Mouse (Mus musculus) forebrain, embryonic 10.5 days (tissue): Measurements from ENCODE around the gene Gal3st2. TPM values are rescaled to one million over a fixed set of nuclear protein-coding genes. Genes with fewer than 3 reads are reported as not detected.
"Not testable (repeated sequence)": the region's sequence is repeated elsewhere in the genome, so short reads cannot be mapped to it uniquely, and the experiment has no call there.

Experiments
- DNase-seq: peaks from one replicate; pipeline ENCODE4 v3.0.0-alpha.2; 2017; ENCODE audit warnings: low spot score; ENCODE audit errors: extremely low spot score
- H3K27ac ChIP-seq: fragments of 300-500 bp; sonication (generic); 2 replicates; pipeline ENCODE4 v1.5.1; 2016; ENCODE audit warnings: mild to moderate bottlenecking
- H3K27me3 ChIP-seq: fragments of 300-500 bp; sonication (generic); 2 replicates; pipeline ENCODE4 v1.6.1; 2016; ENCODE audit warnings: mild to moderate bottlenecking; ENCODE audit not compliant: poor library complexity, severe bottlenecking
- H3K36me3 ChIP-seq: fragments of 300-500 bp; sonication (generic); replicated peaks from 2 replicates; pipeline ENCODE4 v1.6.1; 2016; ENCODE audit warnings: mild to moderate bottlenecking, moderate library complexity
- H3K4me1 ChIP-seq: fragments of 300-500 bp; sonication (generic); 2 replicates; pipeline ENCODE4 v1.6.1; 2016
- H3K4me3 ChIP-seq: fragments of 300-500 bp; sonication (generic); 2 replicates; pipeline ENCODE4 v1.5.1; 2016; ENCODE audit warnings: mild to moderate bottlenecking, moderate library complexity
- H3K9me3 ChIP-seq: fragments of 300-500 bp; sonication (generic); 2 replicates; pipeline ENCODE4 v1.6.1; 2016; ENCODE audit warnings: mild to moderate bottlenecking, moderate library complexity
- WGBS: fragments of 180-500 bp; shearing (Covaris S2); methylation state at CpG from one replicate; pipeline ENCODE4 v1.1.7; 2016; 5-methylcytosine and 5-hydroxymethylcytosine counted together
- polyA plus RNA-seq: library from polyadenylated mRNA; unstranded; fragments of >200 nt; fragmentation: Nextera tagmentation; extraction: Ambion mirVana; gene quantifications from 2 replicates; pipeline ENCODE4 v1.2.1, GENCODE M21; 2016

Gene Gal3st2
- polyA plus RNA-seq, 1 experiment from 2014 or later: not detected

DNA sequence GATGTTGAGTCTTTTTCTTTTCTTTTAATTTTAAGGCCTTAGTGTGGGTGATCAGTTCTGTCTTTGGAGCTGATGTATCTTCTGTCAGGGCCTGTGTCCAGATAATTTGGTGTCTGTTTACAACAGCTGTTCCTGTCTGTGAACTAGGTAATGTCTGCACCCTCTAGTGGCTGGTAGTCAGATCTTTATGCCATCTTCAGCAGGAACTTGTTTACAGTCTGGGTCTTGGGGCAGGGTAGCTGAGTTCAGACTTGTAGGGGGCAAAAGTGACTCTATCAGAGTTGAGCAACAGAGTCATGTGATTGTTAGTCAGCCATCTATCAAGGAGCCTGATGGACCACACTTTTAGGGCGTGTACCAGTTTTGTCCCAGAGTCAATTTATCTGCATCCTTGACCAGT, 36.3 kb downstream of the Gal3st2 start:
- not testable (repeated sequence) for H3K27me3 ChIP-seq, H3K4me3 ChIP-seq, DNase-seq, H3K27ac ChIP-seq, H3K9me3 ChIP-seq, H3K4me1 ChIP-seq, H3K36me3 ChIP-seq
- no CpG with 5 or more reads among the region's 1 CpGs for WGBS

DNA sequence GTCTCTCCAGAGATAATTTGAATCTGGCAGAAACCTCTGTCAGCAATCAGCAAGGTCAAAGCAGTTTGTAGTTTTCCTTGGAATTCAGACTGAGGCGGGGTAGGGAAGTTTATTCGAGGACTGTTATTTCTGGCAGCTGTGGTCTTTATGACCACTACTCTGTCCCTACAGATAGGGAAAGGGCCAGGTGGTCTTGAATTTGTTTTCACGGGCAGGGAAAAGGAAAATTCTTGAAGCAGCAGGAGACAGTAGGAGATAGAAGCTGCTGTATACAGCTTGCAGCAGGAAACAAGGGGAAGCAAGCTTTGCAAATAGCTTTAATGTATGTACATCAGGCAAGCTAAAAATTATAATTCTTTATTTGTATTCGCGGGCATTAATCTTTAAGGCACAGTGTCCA, 40.2 kb downstream of the Gal3st2 start:
- not testable (repeated sequence) for H3K4me1 ChIP-seq, H3K36me3 ChIP-seq, H3K27ac ChIP-seq, H3K27me3 ChIP-seq, H3K4me3 ChIP-seq, DNase-seq, H3K9me3 ChIP-seq
- WGBS: 87% methylated on average over 5 of the region's 5 CpGs

DNA sequence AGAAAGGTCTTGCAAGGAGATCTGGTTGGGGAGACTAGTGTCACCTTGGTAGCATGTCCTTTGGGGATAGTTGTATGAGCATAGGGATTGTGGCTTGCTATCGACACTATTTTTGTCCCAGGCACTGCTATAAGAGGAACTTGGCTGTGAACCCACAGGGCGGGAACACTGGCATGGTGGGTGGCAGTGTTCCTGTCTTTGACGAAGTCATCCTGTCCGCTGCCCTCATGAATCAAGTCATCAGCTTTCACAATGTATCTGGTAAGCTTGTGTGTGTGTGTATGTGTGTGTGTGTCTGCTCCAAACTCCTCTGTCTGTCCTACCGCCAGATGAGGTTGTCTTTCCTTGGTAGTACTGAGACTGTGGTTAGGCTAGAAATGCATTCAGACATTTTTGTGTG, 45.6 kb downstream of the Gal3st2 start:
- not testable (repeated sequence) for DNase-seq, H3K9me3 ChIP-seq
- 90% methylated on average over 3 of the region's 5 CpGs for WGBS

DNA sequence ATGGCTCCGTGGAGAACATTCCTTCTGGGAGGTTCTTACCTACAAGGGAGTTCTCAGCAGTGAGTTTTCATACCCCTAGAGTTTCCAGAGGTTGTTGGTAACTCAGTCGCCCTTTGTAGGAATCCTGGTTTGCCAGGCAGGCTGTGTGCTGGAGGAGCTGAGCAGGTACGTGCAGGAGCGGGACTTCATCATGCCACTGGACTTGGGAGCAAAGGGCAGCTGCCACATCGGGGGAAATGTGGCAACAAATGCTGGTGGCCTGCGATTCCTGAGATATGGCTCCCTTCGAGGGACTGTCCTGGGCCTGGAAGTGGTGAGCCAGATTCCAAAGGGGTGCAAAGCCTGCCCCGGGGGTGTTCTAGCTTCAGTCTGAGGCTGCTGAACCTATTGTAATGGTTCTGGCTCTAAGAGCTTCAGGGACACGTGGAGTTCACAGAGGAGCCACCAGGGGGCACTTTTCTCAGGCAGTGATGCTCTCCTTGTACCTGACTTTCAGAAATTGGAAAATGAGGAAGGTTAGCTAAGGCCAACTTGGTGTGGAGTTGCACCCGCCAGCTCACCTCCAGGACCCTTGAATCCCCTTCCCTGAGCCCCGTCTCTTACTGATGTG, 48.0 kb downstream of the Gal3st2 start:
- not testable (repeated sequence) for H3K9me3 ChIP-seq, H3K27ac ChIP-seq, H3K4me3 ChIP-seq, H3K4me1 ChIP-seq, H3K27me3 ChIP-seq, H3K36me3 ChIP-seq, DNase-seq
- no CpG with 5 or more reads among the region's 11 CpGs for WGBS

More for the DNA sequence above, 45.6 kb downstream of the Gal3st2 start:
- H3K27ac ChIP-seq, H3K27me3 ChIP-seq, H3K36me3 ChIP-seq, H3K4me1 ChIP-seq, H3K4me3 ChIP-seq: not testable (repeated sequence)

DNA sequence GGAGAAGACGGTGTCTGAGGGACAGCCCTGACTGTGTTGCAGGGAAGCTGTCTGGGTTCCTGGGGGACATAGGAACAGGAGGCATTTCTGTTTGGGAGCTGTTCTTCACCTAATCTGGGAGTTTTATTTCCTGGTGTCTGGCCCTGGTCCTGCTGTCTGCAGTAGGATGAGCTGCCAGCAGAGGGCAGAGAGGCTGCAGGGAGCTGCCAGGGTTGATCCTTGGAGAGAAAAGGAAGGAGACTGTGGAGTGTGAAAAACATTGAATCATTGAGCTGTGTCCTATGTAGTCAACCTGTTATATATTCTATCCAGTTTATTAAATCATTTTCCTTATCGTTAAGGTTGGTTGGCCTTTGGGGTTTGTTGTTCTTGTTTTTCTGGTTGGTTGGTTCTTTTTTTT, 50.8 kb downstream of the Gal3st2 start:
- 40% methylated on average over 1 of the region's 2 CpGs for WGBS
- H3K4me3 ChIP-seq, H3K9me3 ChIP-seq, H3K27me3 ChIP-seq, H3K4me1 ChIP-seq, H3K36me3 ChIP-seq, DNase-seq, H3K27ac ChIP-seq: not testable (repeated sequence)

DNA sequence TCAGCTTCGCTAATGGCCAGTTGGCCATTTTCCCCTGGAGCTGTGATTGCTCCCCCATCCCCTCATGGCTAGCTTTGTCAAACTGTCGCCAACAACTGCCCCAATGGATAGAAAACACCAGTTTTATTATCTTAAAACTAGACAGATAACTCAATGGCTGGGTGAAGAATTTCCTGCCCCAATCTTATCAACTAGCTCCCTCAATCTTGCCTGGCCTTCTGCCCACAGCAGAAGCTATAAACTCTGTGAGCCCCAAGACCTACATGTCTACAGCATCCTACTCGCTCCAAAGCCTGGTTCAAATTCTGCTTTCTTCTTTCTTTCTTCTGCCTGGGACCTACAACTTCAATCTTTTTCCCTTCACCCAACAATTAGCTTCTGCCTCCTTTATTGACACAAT, 56.1 kb downstream of the Gal3st2 start:
- not testable (repeated sequence) for H3K27ac ChIP-seq, H3K36me3 ChIP-seq, H3K27me3 ChIP-seq, DNase-seq, H3K9me3 ChIP-seq, H3K4me1 ChIP-seq, H3K4me3 ChIP-seq
- 93% methylated on average over 3 of the region's 3 CpGs for WGBS

DNA sequence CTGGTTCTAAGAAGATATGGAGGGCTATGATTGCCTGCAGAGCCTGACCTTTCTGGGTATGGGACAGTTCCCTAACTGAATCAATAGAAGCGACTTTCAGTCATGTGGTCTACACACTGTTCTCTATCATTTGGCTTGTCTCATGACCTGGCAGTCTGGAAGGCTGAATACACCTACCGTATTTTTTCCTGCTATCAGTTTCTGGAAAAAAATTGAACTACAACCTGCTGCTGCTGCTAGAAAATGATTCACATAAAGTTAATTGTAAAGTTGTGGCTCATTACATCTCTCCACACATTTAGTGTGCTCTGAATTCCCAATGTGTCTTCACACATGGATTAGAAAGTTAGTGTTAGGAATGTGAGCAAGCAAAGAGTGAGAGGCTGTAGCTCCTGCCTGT, 56.9 kb downstream of the Gal3st2 start, which contains the start of gene Gal3st2b:
Gene Gal3st2b, plus strand, starts transcription at position 301 of the 400 bp plus-strand sequence.
- WGBS: 86% methylated on average over 2 of the region's 2 CpGs

DNA sequence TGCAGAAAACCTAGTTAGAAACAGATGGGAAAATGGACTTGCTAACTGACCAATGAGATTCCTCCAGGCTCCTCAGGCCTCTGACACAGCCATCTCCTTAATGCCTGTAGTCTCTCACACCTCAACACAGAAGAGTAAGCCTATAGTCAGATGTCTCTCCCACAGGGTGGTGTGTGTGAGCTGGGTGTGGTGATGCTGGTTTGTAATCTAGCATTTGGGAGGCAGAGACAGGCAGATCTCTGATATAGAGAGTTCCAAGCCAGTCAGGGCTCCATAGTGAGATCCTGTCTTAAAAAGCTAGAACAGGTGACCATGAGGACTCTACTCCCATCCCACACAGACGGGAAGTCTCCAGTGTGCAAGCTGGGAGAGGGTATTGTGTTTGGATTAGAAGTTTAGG, 57.7 kb downstream of the Gal3st2 start:
- not testable (repeated sequence) for H3K27me3 ChIP-seq, H3K27ac ChIP-seq, H3K4me3 ChIP-seq, H3K9me3 ChIP-seq, H3K4me1 ChIP-seq, DNase-seq, H3K36me3 ChIP-seq
- WGBS: 71% methylated on average over 1 of the region's 1 CpGs

More for the DNA sequence above, 56.9 kb downstream of the Gal3st2 start, which contains the start of gene Gal3st2b:
- H3K4me1 ChIP-seq, H3K27ac ChIP-seq, H3K36me3 ChIP-seq, DNase-seq, H3K27me3 ChIP-seq, H3K9me3 ChIP-seq, H3K4me3 ChIP-seq: not testable (repeated sequence)

DNA sequence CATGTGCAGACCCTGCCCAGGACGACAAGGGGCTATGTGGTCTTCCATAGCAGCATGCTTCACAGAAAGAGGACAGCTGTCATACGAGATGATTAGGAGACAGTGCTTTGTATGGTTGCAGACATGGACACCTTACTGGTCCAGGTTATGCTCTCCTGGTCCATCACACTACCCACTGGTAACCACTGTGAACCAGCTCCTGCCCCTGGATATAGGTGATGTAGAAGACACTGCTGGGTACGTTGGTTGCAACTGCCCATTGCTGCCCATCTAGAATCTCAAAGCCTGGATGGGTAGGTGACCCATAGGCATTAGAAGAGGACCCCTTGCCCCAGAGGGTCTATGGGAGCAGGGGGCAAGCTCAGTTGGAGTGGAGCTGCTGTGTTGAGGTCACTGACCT, 58.2 kb downstream of the Gal3st2 start:
- H3K27ac ChIP-seq, H3K4me1 ChIP-seq, H3K9me3 ChIP-seq, DNase-seq, H3K4me3 ChIP-seq, H3K27me3 ChIP-seq, H3K36me3 ChIP-seq: not testable (repeated sequence)
- 74% methylated on average over 3 of the region's 3 CpGs for WGBS

DNA sequence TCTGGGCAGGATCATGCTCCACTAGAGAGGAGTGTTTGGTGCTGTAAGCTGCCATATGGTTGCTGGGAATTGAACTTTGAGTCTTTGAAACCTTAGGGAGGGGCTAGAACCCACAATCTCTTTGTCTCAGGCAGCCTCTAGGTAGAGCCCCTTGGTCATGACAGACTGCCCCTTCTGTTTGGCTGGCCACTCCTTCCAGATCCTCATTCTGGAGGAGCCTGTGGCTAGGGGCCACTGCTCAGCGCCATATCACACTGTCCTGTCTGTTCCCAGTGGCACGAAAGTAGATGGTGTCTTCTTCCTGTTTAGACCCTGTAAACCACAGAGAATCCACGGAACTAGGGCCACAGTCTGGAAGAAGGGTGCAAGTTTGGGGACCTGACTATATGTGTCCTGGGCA, 61.5 kb downstream of the Gal3st2 start:
- H3K27ac ChIP-seq, H3K4me1 ChIP-seq, H3K36me3 ChIP-seq, H3K27me3 ChIP-seq, DNase-seq, H3K9me3 ChIP-seq, H3K4me3 ChIP-seq: not testable (repeated sequence)
- WGBS: 78% methylated on average over 3 of the region's 3 CpGs

DNA sequence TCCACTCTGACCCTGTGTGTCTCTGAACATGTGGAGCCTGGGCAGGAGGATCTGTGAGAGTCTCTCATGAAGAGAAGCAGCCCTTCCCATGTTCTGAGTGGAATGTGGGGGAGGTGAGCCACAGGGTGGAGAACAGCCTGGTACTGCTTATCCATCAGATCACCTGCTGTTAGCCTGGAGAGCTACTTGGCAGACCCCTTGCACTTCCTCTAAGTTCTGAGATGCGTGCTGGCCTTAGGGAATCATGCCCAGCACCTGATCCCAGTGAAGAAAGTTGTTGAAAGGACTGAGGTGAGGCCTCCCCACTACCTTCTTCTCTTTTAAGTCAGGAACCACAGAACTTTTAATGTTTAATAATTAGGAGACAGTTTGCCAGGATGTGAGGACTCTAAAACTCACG, 62.0 kb downstream of the Gal3st2 start:
- 68% methylated on average over 2 of the region's 2 CpGs for WGBS
- H3K27me3 ChIP-seq, H3K36me3 ChIP-seq, H3K4me1 ChIP-seq, H3K27ac ChIP-seq, H3K9me3 ChIP-seq, DNase-seq, H3K4me3 ChIP-seq: not testable (repeated sequence)

Other genes with a start within 250 kb of the Gal3st2 start
- 156 and 166 TPM in 2 replicates for gene Stk25, start 202.6 kb upstream of the Gal3st2 start, polyA plus RNA-seq
- gene Bok, start 175.6 kb upstream of the Gal3st2 start, polyA plus RNA-seq: 50.9 and 55.3 TPM in 2 replicates
- gene Atg4b, start 109.8 kb upstream of the Gal3st2 start, polyA plus RNA-seq: 82.4 and 90.2 TPM in 2 replicates
- gene Thap4, start 106.4 kb upstream of the Gal3st2 start, polyA plus RNA-seq: 48.2 and 48.8 TPM in 2 replicates
- 278 and 306 TPM in 2 replicates for gene Dtymk, start 59.4 kb upstream of the Gal3st2 start, polyA plus RNA-seq
- 30.7 and 32.9 TPM in 2 replicates for gene Ing5, start 57.3 kb upstream of the Gal3st2 start, polyA plus RNA-seq
- gene D2hgdh, start 36.4 kb upstream of the Gal3st2 start, polyA plus RNA-seq: 13.3 and 16.0 TPM in 2 replicates
- gene Gal3st2b, start 57.0 kb downstream of the Gal3st2 start, polyA plus RNA-seq: not detected in 2 replicates
- gene Gal3st2c, start 129.2 kb downstream of the Gal3st2 start, polyA plus RNA-seq: not detected in 2 replicates
- not detected in 2 replicates for gene Neu4, start 159.1 kb downstream of the Gal3st2 start, polyA plus RNA-seq
- gene Pdcd1, start 191.2 kb downstream of the Gal3st2 start, polyA plus RNA-seq: 0.11 TPM in 1 of 2 replicates, not detected in the other